25 mouse cellular contexts compared by ENCODE assay signal in the genomic region with DNA sequence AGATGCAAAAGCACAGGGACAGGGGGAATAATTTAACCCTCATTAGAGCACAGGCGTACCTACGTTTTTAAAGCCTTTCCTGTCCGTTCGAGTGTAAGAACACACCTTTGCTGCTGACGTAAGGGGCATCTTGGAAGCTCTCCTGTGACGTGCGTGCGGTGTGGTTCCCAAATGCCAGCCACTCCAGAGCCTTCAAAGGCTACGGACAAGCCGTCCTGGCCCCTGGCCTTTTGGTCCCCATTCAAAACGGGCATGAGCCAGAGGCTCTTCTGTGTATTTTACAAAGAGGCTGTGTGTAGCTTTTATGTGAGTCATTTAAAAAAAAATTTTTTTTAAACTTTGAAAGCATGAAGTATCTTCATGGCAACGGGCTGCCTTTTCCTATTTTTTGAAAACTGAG. TPM values are rescaled to one million over a fixed set of nuclear protein-coding genes. Genes with fewer than 3 reads are reported as not detected.
DNase-seq lines count a peak whose midpoint lies in the region; ATAC-seq and TF ChIP-seq lines count a peak whose summit lies in the region.
"Had no signal": no experiment of that assay in that cellular context is flagged by ENCODE, and none has a peak within 500 bp of the region (broad histone marks: within the 10 kb centered on the region; RNA-seq: fewer than 3 reads in every experiment).

No protein-coding gene starts in this region.

- TF ChIP-seq POLR2A in cerebellum, adult 2 months (IDR thresholded peaks at IDR 0.05; ENCODE audit: borderline replicate concordance, insufficient read depth, low read length): no peak

- 49% methylated on average over 12 of the region's 12 CpGs for WGBS in cerebellum, adult 2 months

- H3K27me3 ChIP-seq in cerebellum, adult 2 months (ENCODE audit: control insufficient read depth, insufficient read depth, low read length): no peaks in the 10 kb centered on the region
- H3K27me3 ChIP-seq: forebrain, embryonic 15.5 days had no signal

- peak; percentile 49 to 65 for DNase-seq in cerebellum, adult 2 months
- no peak for DNase-seq in cerebellum, adult 11 months
- DNase-seq in cerebellum, postnatal 25 days: peak; percentile 51 to 58
- no peak for DNase-seq in cerebellum, adult 8-10 months
- DNase-seq in 3134 (ENCODE audit: extremely low read depth, insufficient read length, low spot score): peak; percentile 73
- peak; percentile 42 for DNase-seq in brain, adult 2 months (ENCODE audit: low read depth, low spot score)
- DNase-seq in adrenal gland, postnatal 36 days: no peak
- DNase-seq: adrenal gland, postnatal 10 days; gastrocnemius, postnatal 25 days; heart, adult 18-20 months; heart, postnatal 10 days; heart, postnatal 36 days; kidney, adult 18-20 months; kidney, adult 9 months had no signal

- no peak overlapping the region for H3K4me3 ChIP-seq in cerebellum, adult 2 months (replicated peaks; ENCODE audit: insufficient read depth, low read depth, low read length)
- H3K4me3 ChIP-seq: forebrain, embryonic 12.5 days; forebrain, embryonic 15.5 days; heart, embryonic 12.5 days; heart, embryonic 15.5 days had no signal

- no peak overlapping the region for H3K27ac ChIP-seq in cerebellum, adult 2 months (ENCODE audit: insufficient read depth, low read length)
- H3K27ac ChIP-seq: forebrain, embryonic 12.5 days; forebrain, embryonic 15.5 days; heart, embryonic 15.5 days; hindbrain, embryonic 14.5 days; hindbrain, postnatal 0 days had no signal

- H3K4me1 ChIP-seq in cerebellum, adult 2 months (ENCODE audit: control insufficient read depth, insufficient read depth, low read length): peaks cover 9% of the 10 kb centered on the region

- no peak for ATAC-seq in activated CD4-positive, CD25-positive, alpha-beta regulatory T cell, adult 4 months
- ATAC-seq: CD4-positive, CD25-positive, alpha-beta regulatory T cell, adult 4 months; forebrain, embryonic 15.5 days; hindbrain, postnatal 0 days; inflammation-experienced regulatory T-cells, adult 6 months; intestine, embryonic 16.5 days had no signal

- no peak for TF ChIP-seq CTCF in cerebellum, adult 2 months (IDR thresholded peaks at IDR 0.05; ENCODE audit: borderline replicate concordance, insufficient read depth, low read depth, low read length)

RNA-seq across cellular contexts. Expression of gene Cmklr1, which starts 4.6 kb away (rescaled TPM):
- polyA plus RNA-seq in cerebellum, adult 2 months (2012; rRNA removed): 2.2 and 3.0 TPM in 2 replicates
- 10 to 100 TPM; 15.3 to 24.4 TPM for total RNA-seq in adrenal gland, postnatal 36 days (2021)
- polyA plus RNA-seq in activated CD4-positive, CD25-positive, alpha-beta regulatory T cell, adult 4 months (2017; shearing (Covaris generic)): not detected
- total RNA-seq: MEL had no signal
- polyA plus RNA-seq: CD4-positive, CD25-positive, alpha-beta regulatory T cell, adult 4 months had no signal

Comparison
In these comparisons a context has a peak if more than half of its experiments do, and no peak if none do; other contexts are left out.
1. DNase-seq: peak in cerebellum, adult 2 months (2 of 2), cerebellum, postnatal 25 days (2 of 2), 3134 (single experiment) and brain, adult 2 months (single experiment); none in cerebellum, adult 11 months (single experiment), cerebellum, adult 8-10 months (single experiment) and adrenal gland, postnatal 36 days (0 of 2).